Mouse (Mus musculus) activated CD4-positive, CD25-positive, alpha-beta regulatory T cell, adult 4 months (primary cell): Measurements from ENCODE around the gene Atp8b4. TPM values are rescaled to one million over a fixed set of nuclear protein-coding genes. Genes with fewer than 3 reads are reported as not detected.
A peak's percentile ranks its signal among the peaks of the same experiment; 100 is the strongest.
"Not testable (repeated sequence)": the region's sequence is repeated elsewhere in the genome, so short reads cannot be mapped to it uniquely, and the experiment has no call there.

Source experiments
- ATAC-seq: one replicate; pipeline ENCODE4 v1.8.0; 2017
- polyA plus RNA-seq, 2 experiments: library from polyadenylated mRNA; unstranded; fragments of 100-300 nt; shearing (Covaris generic); gene quantifications; one replicate each; pipeline ENCODE4 v1.2.1; 2017

Atp8b4 gene
- polyA plus RNA-seq, 2 experiments from 2014 or later = 1.4 to 2.8 TPM

DNA sequence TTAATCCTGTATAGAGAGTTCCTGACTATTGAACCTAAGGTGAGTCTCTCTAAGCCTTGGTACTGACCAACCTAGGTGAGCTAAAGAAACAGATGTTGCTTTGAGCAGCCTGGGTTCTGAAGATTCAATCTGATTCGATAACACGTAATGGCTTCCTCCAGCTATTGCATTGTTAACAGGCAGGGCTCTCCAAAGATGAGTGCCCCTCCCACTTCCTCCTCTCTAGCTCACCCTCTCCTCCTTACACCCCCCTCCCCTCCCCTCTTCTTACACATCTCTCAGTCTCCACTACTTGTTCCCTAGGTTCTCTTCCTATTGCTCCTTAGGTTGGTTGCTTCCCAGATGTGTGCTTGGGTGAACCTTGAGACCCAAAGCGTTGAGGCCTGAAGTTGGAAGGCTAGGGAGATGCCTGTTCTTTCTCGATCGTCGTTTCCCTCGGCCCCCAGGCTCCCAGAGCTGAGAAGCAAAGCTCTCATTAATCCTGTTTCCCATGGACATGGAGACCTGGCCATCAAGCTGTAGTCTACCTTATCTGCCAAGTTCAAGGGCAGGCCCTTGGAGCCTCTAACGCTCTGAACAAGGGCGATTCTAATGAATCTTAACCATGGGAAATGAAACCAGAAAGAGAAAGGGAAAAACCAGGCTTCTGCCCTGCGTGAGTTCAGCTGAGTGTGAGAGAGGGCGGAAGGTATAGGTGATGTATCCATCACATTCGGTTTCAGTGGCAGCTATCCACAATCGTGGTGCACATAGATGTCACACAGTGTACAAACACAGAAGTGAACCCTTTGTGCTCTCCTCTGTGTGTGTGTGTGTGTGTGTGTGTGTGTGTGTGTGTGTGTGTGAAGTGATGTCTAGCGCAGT, 4.4 kb downstream of the Atp8b4 start:
- peak; percentile 73 for ATAC-seq

DNA sequence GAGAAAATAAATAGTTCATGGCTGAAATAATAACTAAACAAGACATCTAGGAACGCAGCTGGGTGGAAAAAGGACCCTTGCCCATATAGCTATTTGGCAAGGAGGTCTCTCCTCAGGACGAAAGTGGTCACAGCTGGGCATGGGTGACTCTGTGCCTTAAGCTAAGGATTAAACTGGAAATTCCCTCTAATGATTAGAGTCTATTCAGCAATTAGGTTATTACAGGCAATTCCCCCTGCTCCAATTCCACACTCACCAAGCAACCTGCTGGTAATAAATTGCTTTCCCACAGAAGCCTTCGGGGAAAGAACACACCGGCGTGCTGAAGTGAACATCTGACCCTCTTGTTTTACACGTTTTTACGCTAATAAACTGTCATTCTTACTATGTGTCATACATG, 5.2 kb downstream of the Atp8b4 start:
- no peak for ATAC-seq

DNA sequence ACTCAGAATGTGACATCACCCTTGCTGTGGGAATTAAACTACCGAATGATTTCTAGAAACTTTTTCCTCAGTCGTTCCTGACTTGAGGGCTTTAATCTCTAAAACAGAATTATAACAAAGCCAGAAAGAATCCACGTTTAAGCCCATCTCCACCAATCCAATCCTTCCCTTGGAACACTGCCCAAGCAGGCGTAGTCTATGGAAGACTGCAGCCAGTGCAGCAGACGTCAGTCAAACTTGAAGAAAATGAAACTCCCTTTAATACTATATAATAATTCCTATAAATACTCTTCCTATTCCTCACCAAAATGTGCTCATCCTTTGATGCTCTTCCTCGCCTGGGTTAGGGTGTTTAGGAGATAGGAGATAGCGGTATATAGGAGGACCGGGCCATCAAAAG, 7.2 kb downstream of the Atp8b4 start:
- ATAC-seq = no peak

DNA sequence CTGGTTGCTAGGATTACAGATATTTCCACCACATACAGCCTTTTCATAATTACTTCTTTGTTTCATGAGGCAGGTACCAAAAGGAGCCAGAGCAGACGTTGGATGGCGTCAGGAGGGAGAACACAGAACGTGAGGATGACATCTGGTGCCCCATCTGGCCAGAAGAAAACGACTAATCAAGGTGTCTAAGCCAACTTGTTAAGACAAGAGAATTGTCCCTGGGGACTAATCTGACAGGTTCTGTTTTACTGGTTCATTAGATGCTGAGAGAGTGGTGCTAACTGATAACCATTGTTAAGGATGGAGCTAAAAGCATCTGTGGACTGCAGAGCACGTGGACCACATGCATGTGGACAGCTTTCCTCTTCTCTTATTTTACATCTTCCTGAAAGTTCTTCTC, 7.8 kb downstream of the Atp8b4 start:
- ATAC-seq = no peak

DNA sequence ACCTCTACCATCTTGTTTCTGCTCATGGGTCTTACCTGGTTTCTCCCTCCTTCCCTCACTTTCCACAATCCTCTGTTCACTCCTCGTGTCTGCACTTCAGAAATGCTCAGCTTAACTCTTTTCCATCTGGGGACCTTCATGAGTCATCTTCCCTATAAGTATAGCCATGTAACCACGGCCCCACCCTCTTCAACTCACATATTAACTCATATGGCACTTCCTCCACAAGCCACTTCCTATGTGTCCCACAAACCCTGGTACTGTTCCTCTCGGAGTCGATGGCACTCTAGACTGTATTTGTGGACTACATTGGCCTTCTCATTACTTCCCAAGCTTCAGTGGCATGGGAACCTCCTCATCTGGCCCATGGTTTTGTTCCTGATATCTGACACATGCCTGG, 9.0 kb downstream of the Atp8b4 start:
- ATAC-seq = peak; percentile 33

DNA sequence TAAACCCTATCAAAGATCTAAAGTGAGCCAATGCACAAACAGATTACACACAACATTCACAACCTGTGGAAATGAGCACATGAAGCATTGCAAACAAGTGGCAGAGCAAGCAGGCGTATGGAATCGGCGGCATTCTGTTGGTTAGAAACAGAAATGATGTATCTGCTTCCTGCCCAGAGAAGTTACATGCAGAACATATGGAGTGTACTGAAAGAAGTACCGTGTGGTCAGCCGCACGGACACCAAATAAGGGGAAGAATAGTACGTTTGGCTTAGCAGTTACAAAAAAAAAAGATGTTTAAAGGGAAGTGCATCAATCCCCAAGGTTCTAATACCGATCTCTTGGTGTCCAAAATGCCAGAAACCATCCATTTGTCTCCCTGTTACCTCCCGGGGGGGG, 9.9 kb downstream of the Atp8b4 start:
- ATAC-seq = no peak

DNA sequence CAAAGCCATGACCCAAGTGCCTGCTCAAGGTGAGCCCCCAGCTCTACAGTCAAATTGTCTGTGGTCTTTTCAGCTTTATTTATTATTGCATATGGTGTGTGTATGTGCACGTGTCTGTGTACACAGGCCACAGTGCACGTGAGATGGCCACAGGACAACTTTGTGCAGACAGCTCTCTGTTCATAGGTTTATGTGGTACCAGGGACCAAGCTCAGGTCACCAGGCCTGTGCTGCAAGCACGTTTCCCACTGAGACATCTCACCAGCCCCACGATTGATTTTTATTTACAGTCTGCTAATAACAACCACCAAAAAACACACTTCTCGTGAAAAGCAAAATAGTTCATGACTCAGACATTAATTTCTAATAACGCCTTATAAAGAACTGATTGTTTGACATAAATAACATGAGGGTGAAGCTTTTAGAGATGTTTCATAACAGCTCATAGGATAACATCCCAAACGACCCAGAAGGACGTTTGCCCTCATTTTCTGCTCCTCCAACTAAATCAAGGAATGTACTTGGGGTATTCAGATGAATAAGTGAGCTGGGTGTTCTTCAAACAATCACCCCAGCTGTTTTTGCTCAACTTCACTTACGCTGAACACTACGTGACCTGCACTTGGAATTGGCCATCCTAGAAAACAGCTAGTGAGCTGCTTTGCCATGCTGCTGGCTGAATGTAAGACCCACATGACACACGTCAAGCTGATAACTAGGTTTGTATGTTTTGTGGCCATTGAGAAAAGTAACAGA, 15.0 kb downstream of the Atp8b4 start:
- no peak for ATAC-seq

DNA sequence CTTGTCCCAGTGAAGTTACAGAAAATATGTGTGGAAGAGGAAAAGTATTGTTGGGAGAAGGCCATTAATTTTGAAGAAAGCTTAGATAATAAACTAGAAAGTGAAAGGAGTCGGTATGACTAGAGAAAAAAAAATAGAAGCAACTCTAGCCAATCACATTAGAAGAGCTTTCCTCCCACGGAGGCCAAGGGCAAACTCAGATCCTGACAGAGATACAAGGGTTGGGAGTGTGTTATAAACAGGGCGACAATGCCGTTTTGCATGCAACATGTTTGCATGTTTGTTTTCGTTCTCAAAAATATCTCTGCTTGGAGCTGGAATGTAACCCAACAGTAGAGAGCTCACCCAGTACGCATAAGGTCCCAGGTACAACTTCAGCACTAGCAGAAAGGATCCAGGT, 17.1 kb downstream of the Atp8b4 start:
- ATAC-seq = peak; percentile 80

DNA sequence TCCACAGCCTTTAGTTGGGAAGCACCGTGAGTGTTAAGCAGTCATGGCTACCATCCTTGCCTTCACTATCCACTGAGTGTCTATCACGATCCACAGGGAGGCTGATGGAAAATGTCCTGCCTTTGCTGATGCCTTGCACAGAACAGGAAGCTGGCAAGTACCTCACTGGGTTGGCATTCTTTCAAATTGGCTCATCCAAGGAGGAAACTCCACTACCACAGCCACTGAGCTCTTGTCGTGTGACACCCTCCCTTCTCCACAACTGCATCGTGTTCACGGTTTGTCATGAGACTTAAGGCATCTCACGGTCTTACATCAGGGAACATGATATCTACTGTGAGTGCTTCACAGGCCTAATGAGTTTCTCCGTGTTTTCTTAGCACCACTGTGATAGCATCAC, 22.9 kb downstream of the Atp8b4 start:
- no peak for ATAC-seq

DNA sequence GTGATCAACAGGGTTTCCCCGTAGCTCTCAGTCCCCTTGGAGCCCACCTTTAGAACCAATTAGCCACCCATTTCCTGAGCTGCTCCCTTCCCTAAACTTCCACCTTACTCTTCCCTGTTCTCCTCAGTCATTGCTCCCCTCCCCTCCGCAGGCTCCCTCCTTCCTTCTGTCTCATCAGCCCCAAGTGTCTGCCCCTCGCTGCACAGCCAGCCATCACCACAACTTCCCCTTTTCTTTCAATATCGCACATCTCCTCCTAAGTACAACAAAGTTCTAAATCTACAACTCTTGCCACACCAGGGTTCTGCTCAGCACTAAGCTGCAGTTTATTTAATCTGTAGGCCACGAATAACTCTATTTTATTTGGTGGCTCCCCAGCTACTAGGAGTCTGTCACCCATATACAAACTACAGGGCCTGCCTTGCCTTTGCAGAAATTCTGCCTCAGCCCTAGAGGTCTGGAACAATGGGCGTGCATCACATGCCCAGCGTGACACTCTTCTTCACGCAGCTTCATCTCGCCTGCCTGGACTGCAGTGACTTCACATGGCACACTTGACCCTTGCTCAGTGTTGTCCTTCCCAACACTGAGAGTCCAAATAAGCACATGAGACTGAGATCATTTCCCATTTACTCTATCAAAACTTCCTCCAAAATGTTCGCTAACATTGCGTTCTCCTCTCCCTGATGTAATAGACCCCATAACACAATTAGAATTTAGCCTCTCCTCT, 24.6 kb downstream of the Atp8b4 start:
- ATAC-seq = no peak

DNA sequence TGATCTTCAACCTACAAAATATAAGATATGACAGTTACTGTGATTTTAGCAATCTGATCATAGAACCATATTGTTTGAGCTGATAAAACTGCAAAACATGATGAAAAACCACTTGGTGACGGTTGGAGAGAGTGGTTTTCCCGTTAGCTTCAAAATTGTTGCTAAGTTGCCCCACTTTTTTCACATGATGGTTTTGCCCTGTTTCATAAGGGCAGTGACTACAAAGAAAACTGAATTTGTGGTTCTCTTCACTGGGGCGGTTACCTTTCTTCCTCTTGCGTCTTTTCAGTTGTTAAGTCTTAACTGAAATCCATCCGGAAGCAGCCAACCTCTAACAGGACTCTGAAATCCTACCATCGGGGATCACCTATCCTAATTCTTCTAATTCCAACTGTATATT, 26.5 kb downstream of the Atp8b4 start:
- ATAC-seq = no peak

DNA sequence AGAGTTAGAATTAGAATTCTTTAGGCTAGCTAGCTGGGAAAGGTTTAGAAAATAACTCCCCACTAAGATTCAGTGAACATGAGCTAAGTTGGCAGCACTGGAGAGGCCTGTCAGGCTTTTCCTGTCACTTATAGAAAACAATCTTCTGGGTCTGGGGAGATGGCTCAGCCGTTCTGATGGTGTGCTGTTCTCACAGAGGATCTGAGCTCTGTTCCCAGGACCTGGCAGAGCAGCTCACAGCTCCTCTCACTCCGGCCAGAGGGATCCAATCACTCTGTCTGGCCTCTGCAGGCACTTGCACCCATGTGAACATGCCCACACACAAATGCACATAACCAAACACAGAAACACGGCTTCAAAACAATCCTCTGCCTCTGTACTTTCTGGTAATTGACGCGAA, 27.6 kb downstream of the Atp8b4 start:
- no peak for ATAC-seq

DNA sequence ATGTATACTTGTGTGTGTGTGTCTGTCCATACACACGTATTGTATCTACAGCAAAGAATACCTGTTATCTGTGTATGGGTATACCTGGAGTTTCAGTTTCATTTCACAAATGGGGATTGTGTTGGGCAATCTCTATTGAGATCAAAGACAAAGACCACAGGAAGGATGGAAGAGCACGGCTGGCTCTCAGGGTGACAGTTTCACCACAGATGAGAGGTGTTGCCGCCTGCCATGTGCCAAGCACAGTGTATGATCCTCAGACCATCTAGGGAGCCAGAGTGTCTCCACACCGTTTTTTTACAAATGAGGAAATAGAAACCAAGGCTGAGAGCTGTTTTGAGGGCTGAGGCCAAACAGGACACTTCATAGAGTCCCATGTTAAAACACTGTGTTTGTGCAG, 32.7 kb downstream of the Atp8b4 start:
- peak; percentile 92 for ATAC-seq

DNA sequence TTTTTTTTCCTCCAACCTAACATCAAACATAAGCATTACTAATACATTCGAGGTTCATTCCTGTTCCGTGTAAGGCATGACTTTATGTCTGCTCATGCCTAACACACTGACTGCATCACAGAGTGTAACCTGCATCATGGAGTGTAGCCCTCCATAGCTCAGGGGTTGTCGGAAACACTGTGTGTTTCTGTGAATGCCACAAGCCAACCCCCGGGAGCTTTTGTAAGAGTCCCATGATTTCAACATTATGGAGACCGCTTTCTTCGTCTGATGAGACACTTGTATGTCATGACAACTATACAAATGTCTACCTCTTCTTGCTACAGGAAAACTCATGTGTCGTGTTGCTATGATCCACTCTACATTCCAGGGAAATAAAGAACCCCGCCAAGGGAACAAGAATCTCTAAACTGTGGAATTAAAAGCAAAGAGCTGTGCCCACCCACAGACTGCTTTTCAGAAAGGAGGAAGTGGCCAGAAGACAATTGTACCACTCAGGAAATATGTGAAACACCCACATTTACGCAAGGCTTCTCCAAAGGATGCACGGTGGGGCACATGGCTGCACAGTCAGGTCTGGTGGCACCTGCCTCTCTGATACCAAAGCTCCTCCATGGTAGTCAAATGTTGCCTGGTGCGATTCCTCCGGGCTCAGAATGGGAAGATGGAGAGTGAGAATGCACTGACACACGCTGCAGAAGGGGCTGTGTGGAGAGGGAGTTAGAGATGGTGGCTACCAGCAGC, 33.9 kb downstream of the Atp8b4 start:
- ATAC-seq = no peak

DNA sequence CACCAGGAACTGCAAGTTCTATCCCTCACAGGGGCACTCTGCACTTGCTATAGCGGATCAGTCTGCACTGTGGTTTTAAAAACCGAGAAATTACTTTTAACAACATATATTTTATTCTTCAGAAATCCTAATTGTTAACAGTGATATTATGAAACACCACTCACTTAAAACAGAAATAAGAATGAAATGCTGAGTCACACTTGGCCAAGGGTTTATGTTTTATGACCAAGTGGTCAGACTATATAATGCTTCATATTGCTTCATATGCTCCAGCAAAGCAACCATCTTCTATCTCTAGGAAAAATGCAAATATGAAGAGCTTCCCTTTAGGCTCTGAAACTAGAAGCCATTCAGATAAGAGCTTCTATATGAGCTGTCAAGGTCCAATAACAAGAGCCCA, 41.8 kb downstream of the Atp8b4 start:
- no peak for ATAC-seq

DNA sequence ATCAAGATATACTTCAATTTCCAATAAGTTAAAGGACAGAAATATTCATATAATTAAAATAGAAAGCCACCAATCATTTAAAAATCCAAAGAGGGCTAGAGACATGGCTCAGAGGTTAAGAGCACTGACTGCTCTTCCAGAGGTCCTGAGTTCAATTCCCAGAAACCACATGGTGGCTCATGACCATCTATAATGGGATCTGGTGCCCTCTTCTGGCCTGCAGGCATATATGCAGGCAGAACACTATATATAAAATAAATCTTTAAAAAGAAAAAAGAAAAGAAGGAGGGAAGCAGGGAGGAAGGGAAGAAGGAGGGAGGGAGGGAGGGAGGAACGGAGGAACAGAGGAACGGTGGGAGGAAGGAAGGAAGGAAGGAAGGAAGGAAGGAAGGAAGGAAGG, 42.7 kb downstream of the Atp8b4 start:
- ATAC-seq = not testable (repeated sequence)

DNA sequence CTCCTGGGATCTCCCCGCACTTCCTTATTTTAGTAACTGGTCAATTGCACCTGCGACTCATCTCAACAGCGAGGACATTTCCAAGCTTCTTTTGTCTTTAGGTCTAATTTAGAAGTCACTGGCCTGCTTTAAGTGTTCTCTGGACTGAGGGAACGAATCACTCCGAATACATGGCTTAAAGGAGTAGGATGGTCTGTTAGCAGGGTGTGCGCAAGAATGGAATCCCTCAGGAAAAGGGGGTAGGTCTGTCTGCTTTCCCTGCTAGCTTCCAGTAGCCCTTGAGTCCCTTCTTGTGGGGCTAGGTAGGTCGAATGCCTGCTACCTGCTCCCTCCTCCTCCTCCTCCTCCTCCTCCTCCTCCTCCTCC, 49.6 kb downstream of the Atp8b4 start:
- ATAC-seq = no peak

DNA sequence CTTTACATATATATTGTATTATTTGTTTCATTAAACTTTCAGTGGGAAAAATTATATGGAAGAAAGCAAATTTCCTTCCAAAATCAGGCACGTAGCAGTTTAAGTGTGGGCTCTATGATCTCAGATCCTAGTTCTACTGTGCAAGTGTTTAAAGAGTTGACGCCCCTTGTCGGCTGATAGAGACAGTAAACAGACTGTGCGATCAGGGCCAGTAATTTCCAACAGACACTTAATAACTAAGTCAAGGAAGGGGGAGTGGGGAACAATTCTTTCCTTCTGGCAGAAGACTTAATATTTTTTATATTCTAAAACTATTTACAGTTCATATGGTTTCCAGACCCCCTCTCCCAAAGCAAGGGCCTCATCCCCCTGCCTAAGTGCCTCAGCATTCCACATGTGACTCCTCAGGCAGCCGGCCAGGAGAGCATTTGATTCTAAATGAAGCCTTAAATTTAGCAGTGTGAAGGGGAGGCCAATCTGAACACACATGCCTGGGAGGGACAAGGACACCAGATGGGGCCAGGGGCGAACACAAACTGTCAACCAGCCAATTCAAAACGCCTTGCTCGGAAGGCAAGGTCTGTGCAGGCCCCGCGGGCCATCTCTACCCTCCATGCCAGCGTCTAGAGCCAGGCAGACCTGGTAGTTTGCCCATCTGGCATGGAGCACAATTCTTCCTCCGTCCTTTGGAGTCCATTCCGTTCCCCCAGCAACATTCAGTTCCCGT, 50.1 kb downstream of the Atp8b4 start:
- ATAC-seq = no peak

DNA sequence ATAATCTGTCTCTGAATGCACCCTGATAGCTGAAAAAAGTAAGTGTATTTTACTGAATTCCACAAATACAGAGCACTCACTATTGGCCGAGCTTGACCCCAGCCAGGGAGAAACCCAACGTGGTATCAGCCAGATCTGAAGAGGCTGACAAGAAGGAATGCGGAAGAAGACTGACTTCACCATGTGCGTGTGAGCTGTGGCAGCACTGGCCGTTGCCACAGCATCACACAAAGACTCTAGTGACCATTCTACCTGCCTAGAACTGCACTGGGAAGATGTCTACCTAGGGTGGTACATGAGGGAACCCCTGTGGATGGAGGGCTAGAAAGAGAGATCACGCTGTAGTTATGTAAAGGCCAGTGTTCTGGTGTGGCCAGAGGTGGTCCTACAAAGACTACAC, 55.4 kb downstream of the Atp8b4 start:
- no peak for ATAC-seq

DNA sequence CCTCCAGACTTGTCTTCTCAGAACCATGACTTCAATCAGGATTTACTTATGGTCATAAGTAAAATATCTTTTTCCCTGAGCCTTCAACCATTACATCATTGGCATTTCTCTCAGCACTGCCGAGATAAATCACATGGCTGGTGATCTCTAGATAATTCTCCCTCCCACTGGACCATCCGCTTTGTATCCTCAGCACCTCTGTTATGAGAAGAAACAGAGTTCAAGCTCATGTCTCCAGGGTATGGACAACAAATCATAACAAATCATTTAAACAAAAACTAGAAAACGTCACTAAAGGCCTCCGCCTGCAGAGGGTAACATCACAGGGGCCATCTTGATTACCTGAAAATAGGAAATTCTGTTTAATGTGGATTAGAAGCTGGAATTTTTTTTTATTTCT, 58.9 kb downstream of the Atp8b4 start:
- ATAC-seq = no peak

DNA sequence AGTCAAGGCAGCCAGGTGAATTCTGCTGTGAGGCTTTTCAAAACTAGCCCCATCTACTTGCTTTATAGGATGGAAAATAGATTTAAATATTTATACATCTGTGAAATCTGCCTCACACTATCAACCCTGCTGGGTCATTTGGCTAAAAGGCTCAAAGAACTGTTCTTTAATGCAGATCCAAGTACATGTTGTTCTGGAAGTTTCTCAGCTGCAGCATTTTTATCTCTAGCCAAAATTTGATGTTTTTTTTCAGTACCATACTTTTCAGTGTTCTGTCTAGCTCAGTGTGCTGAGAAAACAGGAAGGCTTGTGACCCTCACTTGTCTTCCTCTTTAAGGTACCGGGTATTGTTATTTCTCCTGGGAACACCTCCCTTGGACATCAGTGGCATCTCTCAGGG, 65.8 kb downstream of the Atp8b4 start:
- ATAC-seq = no peak

DNA sequence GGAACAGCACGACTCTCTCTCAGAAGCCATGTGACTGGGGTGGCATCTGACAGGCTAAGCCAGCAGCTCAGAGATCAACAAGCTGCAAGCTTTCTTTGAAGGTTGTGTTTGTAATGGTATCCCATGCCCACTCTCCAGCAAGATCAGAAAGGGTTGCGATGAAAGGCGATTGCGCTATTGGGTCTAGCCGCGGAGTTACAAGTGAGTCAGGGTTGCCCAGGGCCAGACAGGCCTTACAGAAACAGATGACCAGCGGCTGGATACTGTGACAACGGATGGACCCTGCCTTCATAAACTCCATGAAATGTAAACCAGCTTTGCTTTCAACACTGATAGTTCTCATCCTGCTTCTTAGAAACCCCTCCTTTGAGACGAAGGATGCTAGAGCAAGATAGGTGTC, 66.2 kb downstream of the Atp8b4 start:
- no peak for ATAC-seq
